In genomic region chr2:79456575-79457349, GRCm38 (mm10) we compare ENCODE assay signal across 8 mouse cellular contexts. TPM values are rescaled to one million over a fixed set of nuclear protein-coding genes. Genes with fewer than 3 reads are reported as not detected.
DNase-seq lines count a peak whose midpoint lies in the region; ATAC-seq and TF ChIP-seq lines count a peak whose summit lies in the region.

Gene Neurod1 (minus strand): TSS chr2:79456751.
Gene Cerkl (minus strand): TSS chr2:79456785.

- H3K4me2 ChIP-seq in intestine, embryonic 14.5 days (ENCODE audit: low read length), result peak within 1 kb of the TSS; percentile 45
- H3K4me2 ChIP-seq in liver, embryonic 15.5 days, result peak within 1 kb of the TSS; percentile 47

- ATAC-seq in intestine, embryonic 14.5 days (replicated peaks; ENCODE audit: low FRiP score, low TSS enrichment, low read depth), result no peak
- ATAC-seq in liver, embryonic 15.5 days (ENCODE audit: insufficient read depth), result no peak

- TF ChIP-seq CTCF in kidney, adult 2 months (conservative IDR thresholded peaks at IDR 0.05; ENCODE audit: insufficient read depth, insufficient read length, low read depth, low read length), result no peak

- 2% methylated on average over 42 of the region's 42 CpGs for WGBS in kidney, adult 2 months
- WGBS in intestine, embryonic 14.5 days, result 2% methylated on average over 42 of the region's 42 CpGs
- WGBS in liver, embryonic 15.5 days (ENCODE audit: insufficient replicate concordance), result 3% methylated on average over 41 of the region's 42 CpGs

- H3K36me3 ChIP-seq in kidney, adult 2 months (ENCODE audit: control insufficient read depth, insufficient read depth, low read length), result no peaks in the 10 kb centered on the region
- H3K36me3 ChIP-seq in intestine, embryonic 14.5 days (ENCODE audit: control insufficient read depth, insufficient read depth, low read length), result no peaks in the 10 kb centered on the region
- no peaks in the 10 kb centered on the region for H3K36me3 ChIP-seq in liver, embryonic 15.5 days (replicated peaks)

- no peak within 1 kb of the TSS for H3K27ac ChIP-seq in kidney, adult 2 months (ENCODE audit: insufficient read depth, low read depth, low read length)
- no peak within 1 kb of the TSS for H3K27ac ChIP-seq in intestine, embryonic 14.5 days (ENCODE audit: low read depth)
- H3K27ac ChIP-seq in liver, embryonic 15.5 days (replicated peaks), result no peak within 1 kb of the TSS

- no peak within 1 kb of the TSS for H3K9ac ChIP-seq in intestine, embryonic 14.5 days (ENCODE audit: low read length)
- H3K9ac ChIP-seq in liver, embryonic 15.5 days, result no peak within 1 kb of the TSS

- DNase-seq in kidney, postnatal 4 days, result peak; percentile 40 to 41
- DNase-seq in kidney, adult 2 months, result no peak
- peak; percentile 59 for DNase-seq in embryo, embryonic 11.5 days (ENCODE audit: low read depth, low spot score)
- peak; percentile 54 for DNase-seq in intestine, embryonic 14.5 days (ENCODE audit: low spot score)
- DNase-seq in right cerebral cortex, postnatal 4 days, result peak; percentile 70
- DNase-seq in adrenal gland, postnatal 36 days, result no peak
- no peak for DNase-seq in adrenal gland, adult 8-10 months

- H3K9me3 ChIP-seq in intestine, embryonic 14.5 days (ENCODE audit: control insufficient read depth, low read length), result no peaks in the 10 kb centered on the region
- no peaks in the 10 kb centered on the region for H3K9me3 ChIP-seq in liver, embryonic 15.5 days (replicated peaks)

- 0 out of 2 replicates have a peak, but pooled peaks cover 4% of the 10 kb centered on the region for H3K4me1 ChIP-seq in kidney, adult 2 months (ENCODE audit: control insufficient read depth, insufficient read depth, low read length)
- 0 out of 2 replicates have a peak, but pooled peaks cover 2% of the 10 kb centered on the region for H3K4me1 ChIP-seq in intestine, embryonic 14.5 days (replicated peaks; ENCODE audit: control insufficient read depth, insufficient read depth, low read length)
- H3K4me1 ChIP-seq in liver, embryonic 15.5 days (replicated peaks), result no peaks in the 10 kb centered on the region

- no peak within 1 kb of the TSS for H3K4me3 ChIP-seq in kidney, adult 2 months (ENCODE audit: insufficient read depth, low read depth, low read length)
- H3K4me3 ChIP-seq in intestine, embryonic 14.5 days (ENCODE audit: low read depth, low read length), result peak within 1 kb of the TSS; percentile 27
- peak within 1 kb of the TSS; percentile 8; the same call in 1 of the 2 replicates for H3K4me3 ChIP-seq in liver, embryonic 15.5 days (replicated peaks)

- TF ChIP-seq POLR2A in kidney, adult 2 months (IDR thresholded peaks at IDR 0.05; ENCODE audit: low read depth, low read length), result no peak

- H3K27me3 ChIP-seq in kidney, adult 2 months (replicated peaks; ENCODE audit: control insufficient read depth, insufficient read depth, low read length), result peaks cover 11% of the 10 kb centered on the region
- peaks cover 85% of the 10 kb centered on the region for H3K27me3 ChIP-seq in intestine, embryonic 14.5 days (replicated peaks; ENCODE audit: control insufficient read depth, insufficient read depth, low read length)
- H3K27me3 ChIP-seq in liver, embryonic 15.5 days, result peaks cover 73% of the 10 kb centered on the region

RNA-seq across cellular contexts. Expression of gene Neurod1, which starts in this region (rescaled TPM):
- not detected in 2 replicates for polyA plus RNA-seq in kidney, adult 2 months (2012; rRNA removed)
- polyA plus RNA-seq in intestine, embryonic 14.5 days (2014; fragmentation: Nextera tagmentation; extraction: Ambion mirVana), result 0.62 and 2.3 TPM in 2 replicates
- polyA plus RNA-seq in liver, embryonic 15.5 days (2015; fragmentation: Nextera tagmentation; extraction: Ambion mirVana), result not detected in 2 replicates
- not detected for total RNA-seq in adrenal gland, postnatal 36 days (2021)
- not detected for total RNA-seq in adrenal gland, adult 8-10 months (2022)

RNA-seq across cellular contexts. Expression of gene Cerkl, which starts in this region (rescaled TPM):
- 0.57 and 1.0 TPM in 2 replicates for polyA plus RNA-seq in kidney, adult 2 months (2012; rRNA removed)
- 0.64 TPM in 1 of 2 replicates, not detected in the other for polyA plus RNA-seq in intestine, embryonic 14.5 days (2014; fragmentation: Nextera tagmentation; extraction: Ambion mirVana)
- polyA plus RNA-seq in liver, embryonic 15.5 days (2015; fragmentation: Nextera tagmentation; extraction: Ambion mirVana), result 4.3 and 4.8 TPM in 2 replicates
- total RNA-seq in adrenal gland, postnatal 36 days (2021), result 1 to 10 TPM; 1.4 to 3.1 TPM
- total RNA-seq in adrenal gland, adult 8-10 months (2022), result 1 to 10 TPM in 3 of 4 experiments, under 1 TPM in 1; 0.81 to 1.4 (median 1.0) TPM

Comparison
In these comparisons a context has a peak if more than half of its experiments do, and no peak if none do; other contexts are left out.
1. DNase-seq: peak in kidney, postnatal 4 days (2 of 2), embryo, embryonic 11.5 days (single experiment), intestine, embryonic 14.5 days (single experiment) and right cerebral cortex, postnatal 4 days (single experiment); none in kidney, adult 2 months (single experiment), adrenal gland, postnatal 36 days (0 of 2) and adrenal gland, adult 8-10 months (single experiment).